Mouse (Mus musculus): Measurements from ENCODE around the gene Gm20388. TPM values are rescaled to one million over a fixed set of nuclear protein-coding genes. Genes with fewer than 3 reads are reported as not detected.

Gm20388 gene
- total and polyA plus RNA-seq, 2 experiments from 2014 or later, result 51.3 TPM; not detected in 1

- Histone ChIP-seq H3K36me3 (ENCODE audit: insufficient read depth) (no peaks in the 10 kb centered on the region), H3K4me1 (ENCODE audit: insufficient read depth) (no peaks in the 10 kb centered on the region), H3K27me3 (ENCODE audit: insufficient read depth, low read length) (no peaks in the 10 kb centered on the region), H3K9ac (no peak overlapping the region), H3K4me3 (ENCODE audit: low read depth, low read length) (no peak overlapping the region), H3K27ac (ENCODE audit: low read depth, low read length) (no peak overlapping the region), H3K9me3 (ENCODE audit: low read length) (no peaks in the 10 kb centered on the region), H3K4me2 (ENCODE audit: low read depth) (no peak overlapping the region)
- TF ChIP-seq CTCF (IDR thresholded peaks at IDR 0.05; ENCODE audit: low read depth), result no peak
- DNase-seq (no peak), ATAC-seq (no peak)
- WGBS, result 94% methylated on average over 2 of the region's 2 CpGs
Observed at GRCm38 (mm10) chr8:121870190-121870589, 1959.5 kb downstream of the Gm20388 start.

DNA sequence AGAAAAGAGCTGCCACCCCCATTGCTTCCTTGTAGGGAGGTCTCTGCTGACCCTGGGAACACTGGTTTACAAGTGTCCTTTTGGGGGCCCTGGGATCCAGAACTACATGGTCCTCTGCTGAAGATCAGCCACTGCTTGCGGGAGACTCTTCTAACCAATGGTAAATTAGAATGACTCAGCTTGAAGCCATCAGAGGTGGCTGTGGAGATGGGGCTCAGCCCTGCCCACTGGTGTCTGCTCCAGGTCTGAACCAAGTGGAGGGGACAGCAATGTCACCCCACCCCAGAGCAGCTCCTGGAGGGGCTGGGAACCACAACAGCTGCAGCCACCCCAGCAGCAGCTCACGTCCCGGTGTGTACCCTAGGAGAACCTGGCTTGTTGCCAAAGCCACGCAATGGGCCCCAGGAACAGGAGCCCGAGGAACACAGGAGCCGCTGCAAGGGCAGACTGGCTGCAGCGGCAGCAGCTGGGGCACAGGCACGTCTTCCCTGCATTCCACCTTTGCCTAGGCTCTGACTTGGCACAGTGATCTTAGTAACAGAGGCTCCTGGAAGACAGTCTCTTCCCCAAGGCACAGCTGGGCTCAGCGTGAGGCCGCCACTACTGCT is 1961.3 kb downstream of the Gm20388 start:
- ATAC-seq (no peak), DNase-seq (no peak)
- H3K27ac ChIP-seq (ENCODE audit: low read depth, low read length), result no peak overlapping the region
- 21% methylated on average over 10 of the region's 10 CpGs for WGBS
- H3K36me3 ChIP-seq (ENCODE audit: insufficient read depth), result no peaks in the 10 kb centered on the region
- H3K9ac ChIP-seq, result no peak overlapping the region
- no peak overlapping the region for H3K4me2 ChIP-seq (ENCODE audit: low read depth)
- no peak overlapping the region for H3K4me3 ChIP-seq (ENCODE audit: low read depth, low read length)
- no peak for TF ChIP-seq CTCF (IDR thresholded peaks at IDR 0.05; ENCODE audit: low read depth)
- H3K4me1 ChIP-seq (ENCODE audit: insufficient read depth), result no peaks in the 10 kb centered on the region
- H3K27me3 ChIP-seq (ENCODE audit: insufficient read depth, low read length), result no peaks in the 10 kb centered on the region
- H3K9me3 ChIP-seq (ENCODE audit: low read length), result no peaks in the 10 kb centered on the region

GRCm38 (mm10) chr8:121874031-121874430 is 1963.4 kb downstream of the Gm20388 start:
- 68% methylated on average over 9 of the region's 9 CpGs for WGBS
- Histone ChIP-seq H3K27me3 (ENCODE audit: insufficient read depth, low read length) (no peaks in the 10 kb centered on the region), H3K4me2 (ENCODE audit: low read depth) (no peak overlapping the region), H3K4me1 (ENCODE audit: insufficient read depth) (no peaks in the 10 kb centered on the region), H3K4me3 (ENCODE audit: low read depth, low read length) (no peak overlapping the region), H3K27ac (ENCODE audit: low read depth, low read length) (no peak overlapping the region), H3K9ac (no peak overlapping the region), H3K9me3 (ENCODE audit: low read length) (no peaks in the 10 kb centered on the region), H3K36me3 (ENCODE audit: insufficient read depth) (no peaks in the 10 kb centered on the region)
- ATAC-seq (no peak), DNase-seq (peak; percentile 36)
- peak; percentile 60 for TF ChIP-seq CTCF (IDR thresholded peaks at IDR 0.05; ENCODE audit: low read depth)

DNA sequence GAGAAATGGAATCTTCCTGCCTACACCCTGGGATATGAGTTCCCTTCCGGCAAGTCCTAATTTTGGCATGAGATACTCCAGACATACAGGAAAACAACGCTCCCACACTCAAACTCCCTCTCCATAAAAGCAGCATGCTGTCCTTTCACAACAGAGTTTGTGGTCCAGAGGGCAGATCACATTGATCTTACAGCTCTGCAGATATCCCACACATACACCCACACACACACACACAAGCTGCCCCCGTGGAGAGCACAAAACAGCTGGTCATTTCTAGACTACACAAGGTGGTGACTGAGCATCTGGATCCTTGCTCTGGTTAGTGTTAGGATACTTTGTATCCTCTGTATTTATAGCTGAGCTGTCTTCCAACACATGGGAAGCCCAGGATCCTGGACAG is 1964.4 kb downstream of the Gm20388 start:
- Histone ChIP-seq H3K36me3 (ENCODE audit: insufficient read depth) (no peaks in the 10 kb centered on the region), H3K9me3 (ENCODE audit: low read length) (no peaks in the 10 kb centered on the region), H3K4me1 (ENCODE audit: insufficient read depth) (no peaks in the 10 kb centered on the region), H3K4me3 (ENCODE audit: low read depth, low read length) (no peak overlapping the region), H3K4me2 (ENCODE audit: low read depth) (no peak overlapping the region), H3K9ac (no peak overlapping the region), H3K27ac (ENCODE audit: low read depth, low read length) (no peak overlapping the region), H3K27me3 (ENCODE audit: insufficient read depth, low read length) (no peaks in the 10 kb centered on the region)
- ATAC-seq (no peak), DNase-seq (no peak)
- no peak for TF ChIP-seq CTCF (IDR thresholded peaks at IDR 0.05; ENCODE audit: low read depth)
- 81% methylated on average over 3 of the region's 3 CpGs for WGBS

DNA sequence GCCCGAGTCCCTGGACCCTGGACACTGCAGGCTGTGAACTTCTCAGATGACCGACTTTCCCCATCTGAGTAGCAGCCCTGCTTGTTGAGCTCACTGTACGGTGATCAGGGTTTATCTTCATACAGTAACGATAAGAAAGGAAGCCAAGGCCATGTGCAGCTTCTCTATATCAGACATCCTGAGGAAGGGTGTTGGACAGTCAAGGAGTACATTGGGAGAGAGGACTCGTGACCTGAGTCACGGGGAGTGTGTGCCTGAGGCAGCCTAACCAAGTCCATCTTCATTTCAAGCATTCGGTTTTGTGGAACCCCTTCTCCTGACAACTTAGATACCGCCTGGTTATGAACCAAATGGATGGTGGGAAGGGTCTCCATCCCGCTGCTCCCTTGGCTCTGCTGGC is 1964.9 kb downstream of the Gm20388 start:
- ATAC-seq, result no peak
- Histone ChIP-seq H3K9me3 (ENCODE audit: low read length) (no peaks in the 10 kb centered on the region), H3K27me3 (ENCODE audit: insufficient read depth, low read length) (no peaks in the 10 kb centered on the region), H3K4me3 (ENCODE audit: low read depth, low read length) (no peak overlapping the region), H3K27ac (ENCODE audit: low read depth, low read length) (no peak overlapping the region), H3K9ac (no peak overlapping the region), H3K36me3 (ENCODE audit: insufficient read depth) (no peaks in the 10 kb centered on the region; the same call in 1 of the 2 replicates), H3K4me2 (ENCODE audit: low read depth) (no peak overlapping the region), H3K4me1 (ENCODE audit: insufficient read depth) (no peaks in the 10 kb centered on the region)
- no peak for TF ChIP-seq CTCF (IDR thresholded peaks at IDR 0.05; ENCODE audit: low read depth)
- WGBS, result 89% methylated on average over 9 of the region's 9 CpGs
- no peak for DNase-seq

DNA sequence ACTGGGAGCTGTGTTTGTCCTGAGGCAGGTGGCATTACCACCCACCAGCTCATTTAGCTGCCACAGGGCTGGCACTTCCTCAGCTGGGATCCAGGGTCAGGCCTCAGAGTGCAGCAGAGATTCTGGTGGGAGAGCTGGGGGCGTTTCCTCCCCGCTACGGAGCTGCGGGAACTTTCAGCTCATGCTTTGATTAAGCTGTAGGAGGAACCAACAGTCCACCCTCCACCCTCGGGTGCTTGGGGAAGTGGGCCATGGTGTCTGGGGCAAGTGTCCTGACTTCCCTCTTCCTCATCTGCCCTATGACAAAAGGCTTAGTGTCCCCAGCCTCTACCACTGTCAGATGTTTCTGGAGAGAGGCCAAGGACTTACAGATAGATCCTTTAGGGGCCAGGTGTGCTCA is 1966.6 kb downstream of the Gm20388 start:
- ATAC-seq (no peak), DNase-seq (no peak)
- H3K4me3 ChIP-seq (ENCODE audit: low read depth, low read length), result no peak overlapping the region
- TF ChIP-seq CTCF (IDR thresholded peaks at IDR 0.05; ENCODE audit: low read depth), result no peak
- 72% methylated on average over 5 of the region's 5 CpGs for WGBS
- no peaks in the 10 kb centered on the region for H3K4me1 ChIP-seq (ENCODE audit: insufficient read depth)
- H3K9ac ChIP-seq, result no peak overlapping the region
- H3K4me2 ChIP-seq (ENCODE audit: low read depth), result no peak overlapping the region
- no peak overlapping the region for H3K27ac ChIP-seq (ENCODE audit: low read depth, low read length)
- no peaks in the 10 kb centered on the region for H3K27me3 ChIP-seq (ENCODE audit: insufficient read depth, low read length)
- H3K9me3 ChIP-seq (ENCODE audit: low read length), result no peaks in the 10 kb centered on the region
- H3K36me3 ChIP-seq (ENCODE audit: insufficient read depth), result peaks cover 12% of the 10 kb centered on the region; the same call in 1 of the 2 replicates

DNA sequence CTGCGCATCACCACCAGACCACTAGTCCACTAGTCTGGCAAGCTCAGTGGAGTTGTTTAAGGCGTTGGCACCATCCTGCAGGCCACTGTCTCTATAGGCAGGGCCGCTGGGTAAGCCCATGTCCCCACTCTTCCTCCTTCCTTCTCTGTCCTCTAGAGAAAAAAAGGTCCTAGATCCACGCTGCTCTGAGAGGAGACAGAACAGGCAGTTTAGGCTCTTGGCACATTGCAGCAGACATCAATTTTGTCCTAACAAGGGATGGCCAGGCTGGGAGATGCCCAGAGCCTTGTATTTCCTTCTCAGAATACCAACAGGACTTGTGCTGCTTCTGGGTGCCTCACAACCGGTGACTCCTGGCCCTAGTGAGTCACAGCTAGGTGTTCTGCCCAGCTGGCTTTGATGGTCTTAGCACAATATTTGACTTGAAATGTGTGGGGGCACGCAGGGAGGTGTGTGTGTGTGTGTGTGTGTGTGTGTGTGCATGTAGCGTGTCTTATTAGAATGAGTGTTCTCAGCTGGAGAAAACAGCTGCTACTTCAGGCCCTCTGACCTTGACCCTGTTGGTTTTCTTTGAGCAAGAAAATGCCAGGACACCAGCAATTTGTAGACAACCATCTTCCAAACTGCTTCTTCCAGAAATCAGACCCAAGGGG is 1967.3 kb downstream of the Gm20388 start:
- Histone ChIP-seq H3K9ac (no peak overlapping the region), H3K4me2 (ENCODE audit: low read depth) (no peak overlapping the region), H3K4me1 (ENCODE audit: insufficient read depth) (no peaks in the 10 kb centered on the region), H3K4me3 (ENCODE audit: low read depth, low read length) (no peak overlapping the region), H3K27me3 (ENCODE audit: insufficient read depth, low read length) (no peaks in the 10 kb centered on the region), H3K36me3 (ENCODE audit: insufficient read depth) (peaks cover 19% of the 10 kb centered on the region), H3K9me3 (ENCODE audit: low read length) (no peaks in the 10 kb centered on the region), H3K27ac (ENCODE audit: low read depth, low read length) (no peak overlapping the region)
- ATAC-seq (no peak), DNase-seq (no peak)
- WGBS, result 91% methylated on average over 7 of the region's 7 CpGs
- TF ChIP-seq CTCF (IDR thresholded peaks at IDR 0.05; ENCODE audit: low read depth), result no peak

All from forebrain, postnatal 0 days (tissue).